Mouse (Mus musculus) MEL (cell line): ENCODE results near the gene Itga9.

Experiments
- CTCF ChIP-seq, 3 experiments: IDR thresholded peaks in 2 of 3; conservative IDR thresholded peaks in 1 of 3; 2 replicates each; pipeline ENCODE4 v1.5.1; 2011 to 2012; ENCODE audit warnings: low read length in 3 of 3, low read depth in 2 of 3, mild to moderate bottlenecking in 2 of 3, improper control_type of control experiment in 1 of 3, inconsistent platforms in 1 of 3, mixed read lengths in 1 of 3, moderate library complexity in 1 of 3; ENCODE audit not compliant: control insufficient read depth in 1 of 3, insufficient read depth in 1 of 3, poor library complexity in 1 of 3, severe bottlenecking in 1 of 3
- ELF1 ChIP-seq: IDR thresholded peaks from 2 replicates; pipeline ENCODE4 v1.6.1; 2014; ENCODE audit warnings: low read depth, mild to moderate bottlenecking, inconsistent platforms, low read length, improper control_type of control experiment, moderate library complexity
- EP300 ChIP-seq, 2 experiments: IDR thresholded peaks; 2 replicates each; pipeline ENCODE4 v1.6.1; 2011; ENCODE audit warnings: improper control_type of control experiment in 2 of 2, low read length in 2 of 2, low read depth in 1 of 2, mild to moderate bottlenecking in 1 of 2
- ETS1 ChIP-seq: IDR thresholded peaks from 2 replicates; pipeline ENCODE4 v1.6.1; 2012; ENCODE audit warnings: low read depth, mild to moderate bottlenecking, inconsistent platforms, low read length, improper control_type of control experiment, moderate library complexity
- GATA1 ChIP-seq: IDR thresholded peaks from 2 replicates; pipeline ENCODE4 v1.6.1; 2011; ENCODE audit warnings: low read depth, low read length, improper control_type of control experiment
- MAZ ChIP-seq: IDR thresholded peaks from 2 replicates; pipeline ENCODE4 v1.6.1; 2012; ENCODE audit warnings: low read depth, mild to moderate bottlenecking, inconsistent platforms, low read length, improper control_type of control experiment
- MEF2A ChIP-seq: IDR thresholded peaks from 2 replicates; pipeline ENCODE4 v1.6.1; 2014; ENCODE audit warnings: low read depth, mild to moderate bottlenecking, inconsistent platforms, low read length, improper control_type of control experiment; ENCODE audit not compliant: poor library complexity, insufficient replicate concordance, severe bottlenecking; ENCODE audit errors: extremely low read depth
- POLR2A ChIP-seq, 2 experiments: IDR thresholded peaks; 2 replicates each; pipeline ENCODE4 v1.6.1; 2011 to 2012; ENCODE audit warnings: low read length in 2 of 2, mild to moderate bottlenecking in 2 of 2, control low read depth in 1 of 2, improper control_type of control experiment in 1 of 2, low read depth in 1 of 2, moderate library complexity in 1 of 2; ENCODE audit not compliant: control insufficient read depth in 1 of 2, insufficient read depth in 1 of 2, poor library complexity in 1 of 2
- POLR2AphosphoS5 ChIP-seq: IDR thresholded peaks from 2 replicates; pipeline ENCODE4 v1.6.1; 2012; ENCODE audit warnings: low read depth, borderline replicate concordance, mild to moderate bottlenecking, inconsistent platforms, low read length, moderate library complexity, mixed read lengths
- RAD21 ChIP-seq: IDR thresholded peaks from 2 replicates; pipeline ENCODE4 v1.6.1; 2011; ENCODE audit warnings: mild to moderate bottlenecking, low read depth, low read length, improper control_type of control experiment
- RCOR1 ChIP-seq: IDR thresholded peaks from 2 replicates; pipeline ENCODE4 v1.6.1; 2012; ENCODE audit warnings: low read depth, mild to moderate bottlenecking, inconsistent platforms, low read length, improper control_type of control experiment
- TCF12 ChIP-seq: IDR thresholded peaks from 2 replicates; pipeline ENCODE4 v1.6.1; 2014; ENCODE audit warnings: low read depth, mild to moderate bottlenecking, inconsistent platforms, low read length, improper control_type of control experiment, moderate library complexity
- ZC3H11A ChIP-seq: IDR thresholded peaks from 2 replicates; pipeline ENCODE4 v1.6.1; 2012; ENCODE audit warnings: low read depth, mild to moderate bottlenecking, inconsistent platforms, low read length, improper control_type of control experiment

DNA sequence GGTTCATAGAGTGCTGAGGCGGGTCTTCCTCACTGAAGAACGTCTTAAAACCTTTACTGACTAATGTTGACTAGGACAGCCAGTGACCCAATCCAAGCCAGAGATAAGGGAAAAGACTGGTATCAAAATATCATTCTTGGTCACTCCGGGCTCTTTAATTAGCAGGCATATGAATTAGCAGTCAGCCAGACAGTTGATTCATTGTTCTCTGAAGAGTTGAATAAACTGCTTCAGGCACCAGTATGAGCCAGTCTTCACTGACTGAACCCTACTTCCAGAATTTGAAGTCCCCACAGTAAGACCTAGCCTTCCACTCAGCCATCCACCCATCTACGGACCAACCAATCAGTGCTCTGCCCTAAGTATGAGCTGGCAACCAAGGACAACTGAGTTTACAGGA, 163.9 kb downstream of the Itga9 start:
- TF ChIP-seq CTCF (IDR thresholded peaks at IDR 0.05 in 2 of 3, conservative IDR thresholded peaks at IDR 0.05 in 1 of 3; ENCODE audit: control insufficient read depth in 1 of 3, insufficient read depth in 1 of 3, low read depth in 2 of 3, low read length in 3 of 3, poor library complexity in 1 of 3, severe bottlenecking in 1 of 3) (no peak), EP300 (IDR thresholded peaks at IDR 0.05; ENCODE audit: low read depth in 1 of 2, low read length in 2 of 2) (no peak), ZC3H11A (no peak), MAZ (no peak), GATA1 (no peak), TCF12 (no peak), POLR2A (IDR thresholded peaks at IDR 0.05; ENCODE audit: control insufficient read depth in 1 of 2, insufficient read depth in 1 of 2, low read depth in 1 of 2, low read length in 2 of 2, poor library complexity in 1 of 2) (no peak), POLR2AphosphoS5 (no peak), ELF1 (no peak), RAD21 (no peak), ETS1 (no peak), RCOR1 (no peak), MEF2A (no peak)
